Mouse (Mus musculus) heart, adult 2 months (tissue): ENCODE measurements around the gene Abt1.

Experiments used
- EP300 ChIP-seq: fragments of 200-500 bp; IDR thresholded peaks from 2 replicates; pipeline ENCODE4 v1.6.1; 2011; ENCODE audit warnings: low read depth, low read length, control low read depth; ENCODE audit not compliant: insufficient read depth
- POLR2A ChIP-seq: fragments of 200-500 bp; IDR thresholded peaks from 2 replicates; pipeline ENCODE4 v1.6.1; 2011; ENCODE audit warnings: mild to moderate bottlenecking, low read depth, low read length, control low read depth; ENCODE audit not compliant: insufficient read depth

- TF ChIP-seq EP300 (peak; percentile 71; the same call in 1 of the 2 replicates), POLR2A (no peak)
Observed at GRCm38 (mm10) chr13:23437908-23438307, 14.2 kb upstream of the Abt1 start.
